Mouse (Mus musculus): Measurements from ENCODE around the gene Lyg2. TPM values are rescaled to one million over a fixed set of nuclear protein-coding genes. Genes with fewer than 3 reads are reported as not detected.

Lyg2 gene
- polyA plus RNA-seq, 1 experiment, result not detected

GRCm38 (mm10) chr1:37877736-37878460 lies 38.4 kb downstream of the Lyg2 start:
- no peak for DNase-seq (ENCODE audit: low read depth)

DNA sequence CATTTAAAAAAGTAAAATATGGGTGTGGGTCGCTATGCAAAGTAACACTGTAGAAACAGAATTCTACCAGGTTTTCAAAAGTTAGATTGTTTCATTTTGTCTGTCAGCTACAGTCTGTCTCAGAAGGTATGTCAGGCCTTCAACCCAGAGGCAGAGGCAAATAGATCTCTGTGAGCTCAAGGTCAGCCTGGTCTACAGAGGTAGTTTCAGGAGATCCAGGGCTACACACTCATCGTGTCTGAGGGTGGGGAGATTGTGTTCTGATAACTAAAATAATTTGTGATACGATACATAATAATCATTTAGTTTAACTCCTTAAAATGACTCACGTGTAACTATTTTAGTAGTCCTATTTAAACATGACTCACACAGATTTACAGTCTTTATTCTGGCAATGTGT lies 43.1 kb downstream of the Lyg2 start:
- no peak for DNase-seq (ENCODE audit: low read depth)
- no peak for TF ChIP-seq CTCF (IDR thresholded peaks at IDR 0.05; ENCODE audit: borderline replicate concordance, extremely low read depth, insufficient read depth, insufficient read length)
- TF ChIP-seq POLR2A (IDR thresholded peaks at IDR 0.05; ENCODE audit: borderline replicate concordance, extremely low read depth, insufficient read depth, insufficient read length, poor library complexity, severe bottlenecking), result no peak

More at GRCm38 (mm10) chr1:37877736-37878460, 38.4 kb downstream of the Lyg2 start:
- no peak for TF ChIP-seq POLR2A (IDR thresholded peaks at IDR 0.05; ENCODE audit: borderline replicate concordance, extremely low read depth, insufficient read depth, insufficient read length, poor library complexity, severe bottlenecking)
- TF ChIP-seq CTCF (IDR thresholded peaks at IDR 0.05; ENCODE audit: borderline replicate concordance, extremely low read depth, insufficient read depth, insufficient read length), result no peak

DNA sequence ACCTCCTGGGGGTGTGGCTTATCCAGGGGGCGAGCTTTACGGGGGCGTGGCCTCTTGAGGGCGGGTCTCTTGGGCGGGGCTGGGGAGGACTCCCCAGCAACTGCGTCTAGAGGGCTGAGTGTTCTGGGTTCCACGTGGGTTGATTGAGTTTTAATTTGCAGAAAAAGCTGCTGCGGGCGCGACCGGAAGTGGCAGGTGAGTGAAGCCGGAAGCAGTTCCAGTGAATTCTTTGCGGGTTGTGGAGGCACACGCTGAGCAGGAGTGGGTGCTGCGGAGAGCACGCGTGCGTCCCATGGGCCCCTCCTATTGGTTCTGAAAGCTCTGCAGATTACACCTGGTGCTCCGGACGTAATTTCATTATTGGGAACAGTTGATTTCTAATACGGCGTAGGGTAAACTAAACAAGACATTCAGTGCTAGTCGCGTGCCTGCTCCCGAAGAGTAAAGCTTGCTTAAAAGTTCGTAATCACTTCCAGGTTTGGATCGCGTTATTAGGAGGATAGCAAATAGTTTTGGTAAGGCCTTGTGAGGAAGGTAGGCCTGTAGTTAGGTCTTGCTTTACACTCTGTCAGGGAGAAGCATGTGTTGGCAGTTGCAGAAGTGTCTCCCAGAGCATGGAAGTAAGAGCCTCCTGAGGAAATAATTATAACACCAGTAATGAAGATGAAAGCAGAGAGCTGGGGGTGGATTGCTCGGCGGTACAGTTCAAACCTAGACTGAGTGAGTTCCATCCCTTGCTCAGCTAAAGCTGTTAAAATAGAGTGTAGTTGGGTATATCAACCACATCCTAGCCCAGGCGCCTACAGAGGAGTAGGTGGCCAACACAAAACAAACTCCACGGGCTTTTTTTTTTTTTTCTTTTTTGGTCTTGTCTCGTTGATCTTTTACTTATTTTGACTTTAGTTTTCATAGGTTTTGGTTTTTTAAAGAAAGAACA lies 43.9 kb downstream of the Lyg2 start:
- peak; percentile 92 for DNase-seq (ENCODE audit: low read depth)
- TF ChIP-seq CTCF (IDR thresholded peaks at IDR 0.05; ENCODE audit: borderline replicate concordance, extremely low read depth, insufficient read depth, insufficient read length) (no peak), POLR2A (IDR thresholded peaks at IDR 0.05; ENCODE audit: borderline replicate concordance, extremely low read depth, insufficient read depth, insufficient read length, poor library complexity, severe bottlenecking) (no peak)

DNA sequence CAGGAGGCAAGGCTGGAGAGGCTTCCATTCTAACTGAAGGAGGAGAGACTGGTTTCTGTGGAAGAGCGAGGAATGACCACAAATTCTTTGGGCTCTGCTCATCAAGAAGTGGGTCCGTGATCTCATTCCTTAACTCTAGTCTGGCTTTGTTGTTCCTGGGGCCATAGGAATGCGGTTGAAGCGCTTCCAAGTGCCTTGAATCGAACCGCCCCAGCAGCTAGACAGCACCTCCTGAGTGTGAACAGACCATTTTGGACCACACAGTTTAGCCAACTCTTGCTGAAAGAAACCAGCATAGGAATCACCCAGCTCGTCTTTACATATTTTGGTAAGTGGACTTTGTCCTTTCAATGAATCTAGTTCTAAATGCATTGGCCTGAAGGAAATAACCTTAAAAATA lies 44.6 kb downstream of the Lyg2 start, which contains the start of gene Lipt1:
Gene Lipt1, plus strand, starts transcription at position 35 of the 400 bp plus-strand sequence.
- no peak for TF ChIP-seq CTCF (IDR thresholded peaks at IDR 0.05; ENCODE audit: borderline replicate concordance, extremely low read depth, insufficient read depth, insufficient read length)
- TF ChIP-seq POLR2A (IDR thresholded peaks at IDR 0.05; ENCODE audit: borderline replicate concordance, extremely low read depth, insufficient read depth, insufficient read length, poor library complexity, severe bottlenecking), result no peak
- DNase-seq (ENCODE audit: low read depth), result peak; percentile 68

GRCm38 (mm10) chr1:37869362-37869761 lies 46.9 kb downstream of the Lyg2 start:
- no peak for TF ChIP-seq POLR2A (IDR thresholded peaks at IDR 0.05; ENCODE audit: borderline replicate concordance, extremely low read depth, insufficient read depth, insufficient read length, poor library complexity, severe bottlenecking)
- TF ChIP-seq CTCF (IDR thresholded peaks at IDR 0.05; ENCODE audit: borderline replicate concordance, extremely low read depth, insufficient read depth, insufficient read length), result no peak
- no peak for DNase-seq (ENCODE audit: low read depth)

DNA sequence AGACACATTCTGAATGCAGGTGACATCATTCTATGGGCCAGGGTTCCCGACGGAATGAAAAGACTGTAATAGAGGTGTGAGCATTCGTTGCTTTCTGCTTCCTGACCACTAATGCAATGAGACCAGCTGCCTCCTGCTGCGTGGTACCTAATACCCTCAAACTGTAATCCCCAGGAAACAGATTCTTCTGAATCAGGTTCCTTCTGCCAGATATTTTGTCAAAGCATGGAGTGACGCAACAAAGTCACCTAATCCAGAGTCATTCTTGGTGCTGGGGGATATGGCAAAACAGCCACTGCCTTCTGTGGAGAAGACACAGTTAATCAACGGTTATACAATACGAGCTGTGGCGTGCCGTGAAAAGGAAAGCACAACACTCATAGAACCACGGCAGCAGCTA lies 47.7 kb downstream of the Lyg2 start:
- TF ChIP-seq POLR2A (IDR thresholded peaks at IDR 0.05; ENCODE audit: borderline replicate concordance, extremely low read depth, insufficient read depth, insufficient read length, poor library complexity, severe bottlenecking) (no peak), CTCF (IDR thresholded peaks at IDR 0.05; ENCODE audit: borderline replicate concordance, extremely low read depth, insufficient read depth, insufficient read length) (no peak)
- no peak for DNase-seq (ENCODE audit: low read depth)

- no peak for TF ChIP-seq POLR2A (IDR thresholded peaks at IDR 0.05; ENCODE audit: borderline replicate concordance, extremely low read depth, insufficient read depth, insufficient read length, poor library complexity, severe bottlenecking)
- TF ChIP-seq CTCF (IDR thresholded peaks at IDR 0.05; ENCODE audit: borderline replicate concordance, extremely low read depth, insufficient read depth, insufficient read length), result no peak
- DNase-seq (ENCODE audit: low read depth), result no peak
Observed at GRCm38 (mm10) chr1:37867684-37868322, 48.5 kb downstream of the Lyg2 start.

- TF ChIP-seq POLR2A (IDR thresholded peaks at IDR 0.05; ENCODE audit: borderline replicate concordance, extremely low read depth, insufficient read depth, insufficient read length, poor library complexity, severe bottlenecking) (no peak), CTCF (IDR thresholded peaks at IDR 0.05; ENCODE audit: borderline replicate concordance, extremely low read depth, insufficient read depth, insufficient read length) (peak; percentile 53; the same call in 1 of the 2 replicates)
- peak; percentile 17 for DNase-seq (ENCODE audit: low read depth)
Observed at GRCm38 (mm10) chr1:37867056-37867455, 49.2 kb downstream of the Lyg2 start.

- TF ChIP-seq POLR2A (IDR thresholded peaks at IDR 0.05; ENCODE audit: borderline replicate concordance, extremely low read depth, insufficient read depth, insufficient read length, poor library complexity, severe bottlenecking) (no peak), CTCF (IDR thresholded peaks at IDR 0.05; ENCODE audit: borderline replicate concordance, extremely low read depth, insufficient read depth, insufficient read length) (no peak)
- no peak for DNase-seq (ENCODE audit: low read depth)
Observed at GRCm38 (mm10) chr1:37866286-37866685, 50.0 kb downstream of the Lyg2 start, which contains the start of gene Tsga10. TSS of gene Tsga10 (minus strand) at chr1:37866429.

DNA sequence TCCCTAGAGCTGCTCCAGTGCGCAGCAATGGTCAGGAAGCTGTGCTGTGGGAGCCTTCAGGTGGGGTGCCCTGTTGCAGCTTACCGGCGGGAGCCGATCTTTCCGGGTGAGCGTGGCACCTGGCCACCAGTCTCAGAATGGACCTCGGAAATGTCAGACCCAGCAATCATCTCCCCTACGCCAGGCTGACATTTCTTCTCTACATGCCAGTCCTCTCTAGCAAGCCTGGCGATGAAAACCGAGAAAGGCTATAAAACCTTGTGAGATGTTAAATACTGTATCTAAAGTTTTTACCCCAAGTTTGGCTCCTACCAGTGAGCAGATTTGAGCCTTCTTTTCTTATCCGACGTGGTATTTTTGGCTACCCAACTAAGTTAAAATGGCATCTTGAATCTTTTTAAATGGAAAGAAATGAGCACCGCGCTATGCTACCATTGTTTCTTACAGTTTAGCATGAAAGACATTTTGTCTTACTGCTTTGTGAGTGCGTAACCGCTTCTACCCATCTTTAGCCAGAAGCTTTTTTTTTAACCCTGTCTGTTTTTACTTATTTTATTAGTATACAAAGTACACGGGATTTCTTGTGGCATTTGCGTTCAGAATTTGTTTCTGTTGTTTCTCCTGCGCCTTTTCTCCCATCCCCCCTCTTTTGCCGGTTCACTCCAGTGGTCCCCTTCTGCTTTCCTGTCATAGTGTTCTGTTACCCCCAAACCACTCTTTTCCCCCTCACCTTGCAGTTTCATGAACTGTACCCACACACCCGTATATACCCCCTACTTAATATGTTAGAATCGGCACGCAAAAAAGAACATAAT lies 50.7 kb downstream of the Lyg2 start:
- no peak for DNase-seq (ENCODE audit: low read depth)

More for the DNA sequence above, 50.7 kb downstream of the Lyg2 start:
- TF ChIP-seq POLR2A (IDR thresholded peaks at IDR 0.05; ENCODE audit: borderline replicate concordance, extremely low read depth, insufficient read depth, insufficient read length, poor library complexity, severe bottlenecking) (no peak), CTCF (IDR thresholded peaks at IDR 0.05; ENCODE audit: borderline replicate concordance, extremely low read depth, insufficient read depth, insufficient read length) (no peak)

Data from brain, embryonic 14.5 days (tissue).